Mouse (Mus musculus) C2C12 (cell line): ENCODE results near the gene Slc4a8. TPM values are rescaled to one million over a fixed set of nuclear protein-coding genes. Genes with fewer than 3 reads are reported as not detected.

Experiments used
- H3K27me3 ChIP-seq: one replicate; pipeline ENCODE4 v1.6.1; 2011; ENCODE audit not compliant: control insufficient read depth, insufficient read depth, insufficient read length
- H3K36me3 ChIP-seq: one replicate; pipeline ENCODE4 v1.6.1; 2011; ENCODE audit not compliant: control insufficient read depth, insufficient read depth
- H3K4me3 ChIP-seq: one replicate; pipeline ENCODE4 v1.5.1; 2011; ENCODE audit warnings: mild to moderate bottlenecking, control low read depth; ENCODE audit not compliant: poor library complexity, insufficient read depth, severe bottlenecking
- H3K79me2 ChIP-seq: one replicate; pipeline ENCODE4 v1.6.1; 2011; ENCODE audit not compliant: control insufficient read depth, insufficient read depth
- H3K79me3 ChIP-seq: one replicate; pipeline ENCODE4 v1.6.1; 2011; ENCODE audit warnings: low read depth, control low read depth
- H3ac ChIP-seq: one replicate; pipeline ENCODE3; 2011; ENCODE audit warnings: low read depth; ENCODE audit not compliant: control insufficient read depth, insufficient read length
- CEBPB ChIP-seq: IDR thresholded peaks from one replicate; pipeline ENCODE4 v1.6.1; 2011; ENCODE audit warnings: low read depth, mild to moderate bottlenecking, control low read depth, moderate library complexity
- CTCF ChIP-seq: IDR thresholded peaks from one replicate; pipeline ENCODE4 v1.5.1; 2011; ENCODE audit not compliant: control insufficient read depth, insufficient read depth, insufficient read length
- FOSL1 ChIP-seq: IDR thresholded peaks from one replicate; pipeline ENCODE4 v1.8.0; 2011; ENCODE audit warnings: mild to moderate bottlenecking, low read length; ENCODE audit not compliant: poor library complexity, insufficient read depth, severe bottlenecking
- MAX ChIP-seq: IDR thresholded peaks from one replicate; pipeline ENCODE4 v1.6.1; 2011; ENCODE audit warnings: mild to moderate bottlenecking, control low read depth
- MYOD1 ChIP-seq: IDR thresholded peaks from one replicate; pipeline ENCODE4 v1.6.1; 2011; ENCODE audit warnings: low read depth; ENCODE audit not compliant: control insufficient read depth, insufficient read length
- MYOG ChIP-seq: IDR thresholded peaks from one replicate; pipeline ENCODE4 v1.6.1; 2011; ENCODE audit not compliant: control insufficient read depth, insufficient read length; ENCODE audit errors: extremely low read depth
- USF1 ChIP-seq: IDR thresholded peaks from one replicate; pipeline ENCODE4 v1.6.1; 2011; ENCODE audit warnings: low read depth, mild to moderate bottlenecking, control low read depth, moderate library complexity
- polyA plus RNA-seq: library from polyadenylated mRNA; unstranded; fragments of >200 nt; fragmentation: generic; extraction: Trizol; gene quantifications from one replicate; pipeline ENCODE4 v1.2.1, GENCODE M21; 2012; ENCODE audit warnings: missing spikeins

The Slc4a8 gene
- polyA plus RNA-seq, 1 experiment, result 11.9 TPM

GRCm38 (mm10) chr15:100719217-100719616, 42.3 kb upstream of the Slc4a8 start:
- no peak for TF ChIP-seq FOSL1
- no peak for TF ChIP-seq MYOD1
- TF ChIP-seq MYOG, result no peak
- TF ChIP-seq CTCF, result no peak
- no peak for TF ChIP-seq CEBPB
- no peak for TF ChIP-seq MAX
- no peak for TF ChIP-seq USF1
- no peaks in the 10 kb centered on the region for H3K36me3 ChIP-seq
- H3K27me3 ChIP-seq, result no peaks in the 10 kb centered on the region
- H3K79me3 ChIP-seq, result no peaks in the 10 kb centered on the region
- H3K4me3 ChIP-seq, result no peak overlapping the region
- H3K79me2 ChIP-seq, result no peaks in the 10 kb centered on the region
- no peak overlapping the region for H3ac ChIP-seq

GRCm38 (mm10) chr15:100720066-100720465, 41.5 kb upstream of the Slc4a8 start:
- H3K4me3 ChIP-seq, result no peak overlapping the region
- H3K79me2 ChIP-seq, result no peaks in the 10 kb centered on the region
- no peak overlapping the region for H3ac ChIP-seq
- H3K27me3 ChIP-seq, result no peaks in the 10 kb centered on the region
- no peak for TF ChIP-seq MYOD1
- TF ChIP-seq FOSL1, result no peak
- no peak for TF ChIP-seq MYOG
- TF ChIP-seq USF1, result no peak
- TF ChIP-seq MAX, result no peak
- TF ChIP-seq CEBPB, result no peak
- TF ChIP-seq CTCF, result no peak
- no peaks in the 10 kb centered on the region for H3K36me3 ChIP-seq
- no peaks in the 10 kb centered on the region for H3K79me3 ChIP-seq

- no peaks in the 10 kb centered on the region for H3K36me3 ChIP-seq
- no peak overlapping the region for H3ac ChIP-seq
- no peaks in the 10 kb centered on the region for H3K79me3 ChIP-seq
- no peak for TF ChIP-seq CEBPB
- no peak for TF ChIP-seq FOSL1
- no peak for TF ChIP-seq MYOD1
- TF ChIP-seq USF1, result no peak
- TF ChIP-seq CTCF, result no peak
- TF ChIP-seq MAX, result no peak
- H3K79me2 ChIP-seq, result no peaks in the 10 kb centered on the region
- H3K4me3 ChIP-seq, result no peak overlapping the region
- no peaks in the 10 kb centered on the region for H3K27me3 ChIP-seq
Observed at GRCm38 (mm10) chr15:100721445-100721844, 40.1 kb upstream of the Slc4a8 start.

- no peaks in the 10 kb centered on the region for H3K27me3 ChIP-seq
- no peaks in the 10 kb centered on the region for H3K79me3 ChIP-seq
- no peaks in the 10 kb centered on the region for H3K79me2 ChIP-seq
- no peak overlapping the region for H3ac ChIP-seq
- H3K36me3 ChIP-seq, result no peaks in the 10 kb centered on the region
- TF ChIP-seq USF1 (no peak), MYOD1 (no peak), FOSL1 (no peak), CTCF (no peak), MYOG (no peak), MAX (no peak), CEBPB (no peak)
- H3K4me3 ChIP-seq, result no peak overlapping the region
Observed at GRCm38 (mm10) chr15:100722026-100722425, 39.5 kb upstream of the Slc4a8 start.

- Histone ChIP-seq H3K79me2 (no peaks in the 10 kb centered on the region), H3K79me3 (no peaks in the 10 kb centered on the region), H3K36me3 (no peaks in the 10 kb centered on the region), H3K27me3 (no peaks in the 10 kb centered on the region), H3ac (no peak overlapping the region), H3K4me3 (no peak overlapping the region)
- TF ChIP-seq MYOG, result no peak
- no peak for TF ChIP-seq USF1
- TF ChIP-seq MAX, result no peak
Observed at GRCm38 (mm10) chr15:100722564-100722963, 39.0 kb upstream of the Slc4a8 start.

- no peak for TF ChIP-seq CTCF
- TF ChIP-seq USF1, result peak; percentile 45
- TF ChIP-seq MAX, result no peak
- TF ChIP-seq MYOG, result no peak
- H3K4me3 ChIP-seq, result no peak overlapping the region
- no peaks in the 10 kb centered on the region for H3K36me3 ChIP-seq
- no peaks in the 10 kb centered on the region for H3K79me2 ChIP-seq
- H3K79me3 ChIP-seq, result no peaks in the 10 kb centered on the region
- H3K27me3 ChIP-seq, result no peaks in the 10 kb centered on the region
- H3ac ChIP-seq, result no peak overlapping the region
Observed at GRCm38 (mm10) chr15:100723505-100723904, 38.0 kb upstream of the Slc4a8 start.
